Mouse (Mus musculus) kidney, adult 9 months (tissue): ENCODE data around the gene St6galnac3.

Experiments used
- DNase-seq: peaks from one replicate; pipeline ENCODE4 v3.0.0; 2022

The St6galnac3 gene

GRCm38 (mm10) chr3:153453127-153454049 is 271.6 kb downstream of the St6galnac3 start:
- no peak for DNase-seq

- DNase-seq = no peak
Measured at GRCm38 (mm10) chr3:153452299-153452996, 272.5 kb downstream of the St6galnac3 start.

- DNase-seq = no peak
Measured at GRCm38 (mm10) chr3:153441329-153441728, 283.6 kb downstream of the St6galnac3 start.

DNA sequence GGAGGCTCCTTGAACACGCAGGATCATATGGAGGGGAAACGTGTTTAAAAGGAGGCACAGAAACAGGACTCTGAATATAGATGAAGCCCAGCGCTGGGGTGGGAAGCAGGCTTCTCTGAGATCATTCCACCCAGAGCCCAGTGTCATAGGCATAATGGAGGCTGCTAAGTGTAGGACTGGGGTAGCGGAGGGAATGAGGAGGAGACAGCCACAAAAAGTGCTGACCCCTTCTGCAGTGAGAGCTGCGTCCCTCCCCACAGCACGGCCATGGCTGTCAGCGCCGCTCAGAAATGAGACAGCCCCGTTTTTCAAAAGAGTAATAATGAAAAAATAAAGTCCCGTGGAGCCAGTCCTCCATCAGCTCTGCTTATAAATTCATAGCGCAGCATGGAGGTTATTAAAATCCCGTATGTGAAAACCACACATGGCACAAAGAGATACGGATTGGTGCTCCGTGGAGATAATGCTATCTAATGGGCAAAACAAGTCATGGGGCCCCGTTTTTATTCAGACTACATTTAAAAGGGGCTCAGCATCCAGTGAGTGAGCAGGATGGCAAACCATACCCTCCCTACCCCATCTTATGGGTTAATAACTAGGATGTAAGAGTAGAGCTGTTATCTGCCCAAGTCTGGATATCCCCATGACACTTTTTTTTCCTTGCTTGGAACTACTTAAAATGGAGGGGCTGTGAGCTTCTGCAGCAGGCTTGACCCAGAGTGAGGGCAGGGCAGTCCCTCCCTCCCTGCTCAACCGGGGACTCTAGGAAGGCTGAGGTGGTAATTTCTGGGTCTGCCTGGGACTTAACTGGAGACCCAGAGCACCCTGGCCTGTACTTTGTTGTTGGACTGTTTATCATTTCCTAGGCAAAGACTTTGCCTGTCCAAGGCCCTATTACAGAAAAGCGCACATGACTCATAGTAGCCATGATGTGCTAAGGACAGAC is 288.6 kb downstream of the St6galnac3 start:
- DNase-seq = no peak

GRCm38 (mm10) chr3:153433010-153433409 is 292.0 kb downstream of the St6galnac3 start:
- no peak for DNase-seq

DNA sequence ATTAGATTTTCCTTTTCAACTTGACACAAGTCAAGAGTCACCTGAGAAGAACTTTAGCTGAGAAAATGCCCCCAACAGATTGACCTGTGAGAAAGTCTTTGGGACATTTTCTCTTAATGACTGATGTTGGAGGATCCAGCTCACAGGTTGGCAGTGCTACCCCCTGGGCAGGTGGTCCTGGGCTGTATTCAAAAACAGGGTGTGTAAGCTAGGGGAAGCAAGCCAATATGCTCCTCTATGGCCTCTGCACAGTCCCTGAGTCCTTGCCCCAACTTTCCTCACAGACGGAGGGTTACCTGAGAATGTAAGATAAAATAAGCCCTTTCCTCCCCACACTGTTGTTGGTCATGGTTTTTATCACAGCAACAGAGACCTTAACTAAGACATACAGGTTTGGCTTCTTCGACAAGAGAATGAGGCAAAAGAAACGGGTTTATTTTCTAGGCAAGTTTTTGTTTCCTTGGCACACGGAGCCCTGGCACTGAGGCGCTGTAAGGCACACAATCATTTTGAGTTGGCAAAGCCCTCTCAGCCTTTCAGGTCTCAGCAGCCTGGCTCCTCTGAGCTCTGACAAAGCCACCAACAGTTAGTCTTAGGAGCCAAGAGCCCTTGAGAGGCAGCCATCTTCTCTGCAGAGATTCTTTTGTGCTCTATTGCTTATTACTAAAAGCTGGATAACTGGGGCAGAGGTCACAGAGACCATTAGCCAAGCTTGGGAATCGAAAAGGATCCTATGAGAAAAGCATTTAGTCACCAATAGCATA is 292.7 kb downstream of the St6galnac3 start:
- DNase-seq = no peak

DNA sequence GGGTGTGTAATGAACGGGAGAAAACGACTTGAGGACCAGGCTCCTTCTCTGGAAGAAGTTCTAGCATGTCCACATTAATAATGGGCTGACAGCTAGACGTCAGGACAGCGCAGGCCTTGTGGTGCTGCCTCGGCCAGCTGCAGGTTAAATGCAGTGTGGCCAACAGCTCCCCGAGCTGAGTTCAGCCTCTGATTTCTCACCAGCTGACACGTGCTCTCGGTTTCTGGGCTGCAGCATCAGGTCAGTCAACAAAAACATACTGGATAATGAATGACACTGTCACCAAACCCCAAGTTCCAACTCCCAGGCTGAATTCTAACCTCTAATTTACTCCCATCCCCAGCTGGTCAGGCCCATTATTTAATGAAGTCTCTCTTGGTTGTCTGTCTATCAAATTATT is 295.1 kb downstream of the St6galnac3 start:
- no peak for DNase-seq

- no peak for DNase-seq
Measured at GRCm38 (mm10) chr3:153421918-153422290, 303.1 kb downstream of the St6galnac3 start.

DNA sequence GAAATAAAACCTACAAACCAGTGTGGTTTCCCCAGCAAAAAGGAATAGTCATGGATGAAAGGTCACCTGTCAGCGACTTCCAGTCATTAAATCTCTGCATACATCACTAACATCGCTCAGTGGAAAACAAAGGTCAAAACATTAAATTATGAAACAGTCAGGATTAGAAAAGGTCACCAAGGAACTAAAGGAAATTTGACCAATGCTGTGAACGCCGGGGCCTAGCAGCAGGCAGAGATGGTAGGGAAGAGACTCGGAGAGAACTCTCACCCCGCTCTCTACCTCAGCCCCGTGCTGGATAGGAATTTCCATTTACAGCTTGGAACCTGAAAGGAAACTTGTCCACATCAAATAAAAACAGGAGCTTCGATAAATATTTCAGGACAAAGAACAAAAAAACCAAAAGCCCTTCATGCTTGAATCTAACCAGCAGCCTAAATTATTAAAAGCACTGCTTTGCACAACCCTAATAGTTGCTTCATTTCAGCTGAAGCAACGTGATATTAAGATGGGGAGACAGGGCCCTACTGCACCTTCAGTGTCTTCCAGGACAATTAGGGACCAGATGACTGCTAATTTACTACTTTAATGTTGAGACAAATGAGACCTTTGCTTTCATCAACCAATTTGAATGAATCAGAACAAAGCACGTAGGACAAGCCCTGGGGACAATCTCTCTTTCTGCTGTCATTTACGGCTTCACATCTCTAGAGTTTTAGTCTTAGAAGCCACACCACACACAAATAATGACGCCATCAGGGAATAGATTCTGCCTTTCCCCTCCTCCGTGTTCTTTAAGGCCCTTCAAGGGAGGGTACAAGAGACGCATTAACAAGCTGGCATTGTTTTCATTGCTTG is 303.7 kb downstream of the St6galnac3 start:
- no peak for DNase-seq

DNA sequence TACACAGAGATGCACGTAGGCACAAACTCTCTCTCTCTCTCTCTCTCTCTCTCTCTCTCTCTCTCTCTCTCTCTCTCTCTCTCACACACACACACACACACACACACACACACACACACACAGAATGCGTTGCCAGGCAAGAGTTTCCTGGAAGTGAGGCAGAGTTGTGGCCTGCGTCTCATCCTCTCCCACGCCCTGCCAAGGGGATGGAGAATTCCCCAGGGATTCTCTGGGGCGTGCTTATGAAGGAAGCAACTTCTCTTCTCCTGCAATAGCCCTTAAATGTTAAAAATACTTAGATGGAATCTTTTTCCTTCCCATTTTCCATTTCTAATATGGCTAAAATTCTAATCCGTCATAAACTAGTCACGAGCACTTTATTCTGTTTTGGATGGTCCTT is 305.6 kb downstream of the St6galnac3 start:
- DNase-seq = peak; percentile 41

DNA sequence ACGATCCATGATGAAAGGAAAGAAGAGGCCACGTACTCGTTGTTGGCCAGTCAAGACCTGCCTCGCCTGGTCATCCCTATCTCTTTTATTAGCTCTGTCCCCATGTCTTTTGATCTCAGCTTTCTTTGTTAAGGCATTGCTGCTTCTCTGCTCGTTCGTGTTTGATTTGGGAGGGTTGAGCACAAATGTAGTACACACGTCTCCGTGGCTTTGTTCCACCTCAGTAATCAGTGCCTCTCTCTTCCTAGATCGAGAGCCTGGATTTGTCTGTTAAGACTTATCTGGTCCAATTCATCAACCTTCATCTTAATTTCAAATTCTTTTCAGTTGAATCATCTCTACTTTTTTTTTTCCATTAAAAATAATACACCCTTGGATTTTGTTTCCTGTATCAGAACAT is 308.0 kb downstream of the St6galnac3 start:
- DNase-seq = no peak

DNA sequence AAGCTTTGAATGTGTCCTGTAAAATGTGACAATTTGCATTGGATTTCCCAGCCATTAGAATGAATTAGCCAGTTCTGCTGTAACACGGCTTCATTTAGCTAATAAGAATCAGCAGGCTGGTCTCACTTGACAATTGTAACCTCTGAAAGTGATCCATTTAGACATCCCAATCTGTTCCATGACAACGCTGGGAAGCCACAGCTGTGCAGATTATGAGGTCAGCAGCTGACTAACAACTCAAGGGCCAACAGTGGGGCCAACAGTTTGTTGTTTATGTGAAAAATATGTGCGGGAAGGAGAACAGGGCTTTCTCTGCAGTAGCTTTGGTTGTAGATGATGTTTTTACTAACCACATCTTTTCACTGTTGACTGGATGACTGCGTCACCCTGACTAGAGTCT is 308.6 kb downstream of the St6galnac3 start:
- no peak for DNase-seq

DNA sequence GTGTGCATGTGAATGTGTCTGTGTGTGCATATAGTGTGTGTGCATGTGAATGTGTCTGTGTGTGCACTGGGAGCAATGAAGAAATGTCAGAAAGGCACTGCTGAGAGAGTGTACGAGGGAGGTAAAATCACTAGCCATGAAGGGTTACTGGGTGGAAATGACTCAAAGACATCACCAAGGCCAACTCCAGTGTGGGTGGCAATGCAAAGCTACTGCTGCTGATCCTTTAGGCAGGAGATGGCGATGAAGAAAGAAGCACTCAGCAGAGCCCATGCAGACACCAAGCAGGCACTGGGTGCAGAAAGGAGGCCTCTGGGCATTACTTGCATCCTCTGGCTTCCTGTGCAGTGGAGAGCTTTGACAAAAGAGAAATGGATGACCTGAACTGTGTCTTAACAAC is 310.8 kb downstream of the St6galnac3 start:
- no peak for DNase-seq

DNA sequence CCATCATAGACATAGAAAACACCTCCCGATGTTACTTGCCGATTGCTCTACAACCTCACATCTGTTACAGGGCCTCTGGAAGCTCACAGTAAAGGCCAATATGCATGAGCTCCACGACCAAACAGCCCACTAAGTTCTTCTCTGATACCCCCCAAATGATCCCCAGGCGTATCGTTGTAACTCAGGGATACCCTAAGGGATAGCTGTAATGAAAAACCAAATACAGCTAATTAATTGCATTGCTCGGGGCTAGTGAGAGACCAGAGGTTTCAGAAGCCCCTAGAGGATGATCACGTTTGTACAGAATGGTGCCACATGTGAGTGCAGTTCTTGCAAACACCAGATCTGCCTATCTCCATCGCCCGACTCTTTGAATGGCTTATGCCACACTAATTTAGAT is 315.7 kb downstream of the St6galnac3 start:
- DNase-seq = no peak

- no peak for DNase-seq
Measured at GRCm38 (mm10) chr3:153408361-153408760, 316.6 kb downstream of the St6galnac3 start.

DNA sequence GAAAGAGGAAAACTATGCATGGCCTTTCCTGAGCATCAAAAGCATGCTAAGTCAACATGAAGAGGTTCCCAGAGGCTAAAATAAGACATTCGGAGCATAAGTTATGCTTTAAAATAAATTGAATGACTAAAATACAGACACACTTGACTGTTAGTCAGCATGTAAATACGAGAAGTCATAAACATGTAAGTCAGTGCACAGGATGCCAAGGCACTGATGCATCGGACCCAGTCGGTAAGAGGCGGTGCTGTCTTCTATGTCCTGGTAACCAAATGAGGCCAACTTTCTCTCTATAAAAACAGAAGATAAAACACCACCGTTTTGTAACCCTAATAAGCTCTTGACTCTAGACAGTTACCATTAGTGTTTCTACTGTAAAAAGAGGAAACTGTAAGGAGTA is 317.3 kb downstream of the St6galnac3 start:
- DNase-seq = no peak

DNA sequence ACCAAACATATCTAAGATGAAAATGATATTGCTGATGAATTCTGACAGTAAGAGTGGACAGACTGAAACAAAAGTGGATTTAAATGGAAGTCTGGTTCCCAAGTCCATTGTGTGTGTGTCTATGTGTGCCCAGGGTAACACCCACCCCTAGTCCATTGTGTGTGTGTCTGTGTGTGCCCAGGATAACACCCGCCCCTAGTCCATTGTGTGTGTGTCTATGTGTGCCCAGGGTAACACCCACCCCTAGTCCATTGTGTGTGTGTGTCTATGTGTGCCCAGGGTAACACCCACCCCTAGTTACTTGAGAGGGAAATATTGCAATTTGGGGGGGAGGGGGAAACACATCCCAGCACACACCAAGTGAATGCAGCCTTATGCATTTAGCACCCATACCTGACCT is 318.1 kb downstream of the St6galnac3 start:
- DNase-seq = no peak

GRCm38 (mm10) chr3:153406220-153406619 is 318.8 kb downstream of the St6galnac3 start:
- DNase-seq = no peak

DNA sequence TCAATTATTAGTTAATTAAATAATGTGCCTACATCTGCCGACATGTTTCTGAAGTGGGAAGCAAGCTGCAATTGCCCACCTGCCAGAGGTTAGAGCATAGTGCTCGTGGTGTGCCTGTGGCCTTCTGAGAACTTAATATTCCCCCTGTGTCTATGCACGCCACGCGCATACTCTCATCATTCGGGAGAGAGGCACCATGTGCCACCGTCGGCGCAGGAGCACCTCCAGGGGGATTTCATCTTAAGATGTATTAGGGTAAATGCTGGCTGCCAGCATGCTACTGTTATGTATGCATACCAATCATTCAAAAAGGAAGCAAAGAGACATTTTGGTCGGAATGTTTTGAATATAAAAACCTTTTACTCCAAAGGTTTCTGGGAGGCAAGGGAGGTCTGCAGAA is 319.3 kb downstream of the St6galnac3 start:
- no peak for DNase-seq

DNA sequence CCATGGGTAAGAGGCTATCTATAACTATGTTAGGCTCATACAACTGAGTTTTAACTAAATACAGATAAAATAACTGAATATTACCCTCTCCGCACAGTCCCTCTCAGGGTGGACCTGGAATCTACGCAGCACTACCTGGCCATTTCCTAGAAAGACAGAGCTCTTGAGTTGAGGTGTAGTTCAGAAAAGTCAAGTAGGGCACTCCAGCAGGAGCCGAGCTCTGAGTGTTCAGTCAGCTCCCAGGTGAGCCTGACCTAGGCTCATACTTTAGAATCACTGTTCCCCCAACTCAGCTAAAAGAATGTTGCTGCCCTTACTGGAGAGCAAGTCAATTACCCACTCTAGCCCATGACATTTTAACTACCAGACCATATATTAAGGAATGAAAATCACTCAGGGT is 324.7 kb downstream of the St6galnac3 start:
- DNase-seq = no peak

GRCm38 (mm10) chr3:153399574-153399973 is 325.4 kb downstream of the St6galnac3 start:
- DNase-seq = no peak
